Mouse (Mus musculus): ENCODE measurements at regions not wholly inside any gene's neighbourhood (a gene's known extent, or its start where the extent isn't known, plus 50 kb on each side); places are given as distances from the start of the nearest gene placed in this dataset.

GRCm38 (mm10) chr13:25893150-25893549 is 622.8 kb upstream of the Nrsn1 start:
- DNase-seq (ENCODE audit: low spot score): no peak

GRCm38 (mm10) chr13:25882818-25883217 is 612.5 kb upstream of the Nrsn1 start:
- DNase-seq (ENCODE audit: low spot score): no peak

- DNase-seq (ENCODE audit: low spot score): no peak
These were observed 598.6 kb upstream of the Nrsn1 start for GRCm38 (mm10) chr13:25868923-25869322.

GRCm38 (mm10) chr13:25858207-25858606 is 587.9 kb upstream of the Nrsn1 start:
- DNase-seq (ENCODE audit: low spot score): no peak

- DNase-seq (ENCODE audit: low spot score): no peak
These were observed 587.3 kb upstream of the Nrsn1 start for GRCm38 (mm10) chr13:25857569-25857968.

GRCm38 (mm10) chr13:25857096-25857495 is 586.8 kb upstream of the Nrsn1 start:
- DNase-seq (ENCODE audit: low spot score): no peak

- no peak for DNase-seq (ENCODE audit: low spot score)
These were observed 586.2 kb upstream of the Nrsn1 start for GRCm38 (mm10) chr13:25856549-25856948.

GRCm38 (mm10) chr13:25848156-25848555 is 577.9 kb upstream of the Nrsn1 start:
- no peak for DNase-seq (ENCODE audit: low spot score)

- no peak for DNase-seq (ENCODE audit: low spot score)
These were observed 567.9 kb upstream of the Nrsn1 start for GRCm38 (mm10) chr13:25838237-25838636.

- DNase-seq (ENCODE audit: low spot score): peak; percentile 50
These were observed 559.0 kb upstream of the Nrsn1 start for GRCm38 (mm10) chr13:25829146-25829924.

- DNase-seq (ENCODE audit: low spot score): no peak
These were observed 538.4 kb upstream of the Nrsn1 start for GRCm38 (mm10) chr13:25808564-25809253.

- peak; percentile 44 for DNase-seq (ENCODE audit: low spot score)
These were observed 523.0 kb upstream of the Nrsn1 start for GRCm38 (mm10) chr13:25793216-25793803.

GRCm38 (mm10) chr13:25781161-25781560 is 510.9 kb upstream of the Nrsn1 start:
- no peak for DNase-seq (ENCODE audit: low spot score)

- DNase-seq (ENCODE audit: low spot score): no peak
These were observed 507.4 kb upstream of the Nrsn1 start for GRCm38 (mm10) chr13:25777706-25778105.

GRCm38 (mm10) chr13:25774586-25775182 is 504.4 kb upstream of the Nrsn1 start:
- DNase-seq (ENCODE audit: low spot score): no peak

- DNase-seq (ENCODE audit: low spot score): no peak
These were observed 484.3 kb upstream of the Nrsn1 start for GRCm38 (mm10) chr13:25754515-25755105.

GRCm38 (mm10) chr13:25751409-25751777 is 481.1 kb upstream of the Nrsn1 start:
- no peak for DNase-seq (ENCODE audit: low spot score)

- DNase-seq (ENCODE audit: low spot score): no peak
These were observed 480.4 kb upstream of the Nrsn1 start for GRCm38 (mm10) chr13:25750460-25751408.

- DNase-seq (ENCODE audit: low spot score): peak; percentile 49
These were observed 468.3 kb upstream of the Nrsn1 start for GRCm38 (mm10) chr13:25738601-25739000.

GRCm38 (mm10) chr13:25729327-25729892 is 459.1 kb upstream of the Nrsn1 start:
- DNase-seq (ENCODE audit: low spot score): no peak
